Mouse (Mus musculus): ENCODE results near the gene Gchfr.

- TF ChIP-seq CTCF (conservative IDR thresholded peaks at IDR 0.05; ENCODE audit: low read length) (no peak), POU5F1 (IDR thresholded peaks at IDR 0.05; ENCODE audit: borderline replicate concordance, low read length) (no peak)
These were observed 12.9 kb upstream of the Gchfr start for GRCm38 (mm10) chr2:119154683-119155082.

Measured in E14TG2a.4 (cell line).